Mouse (Mus musculus) subcutaneous adipose tissue, adult 2 months (tissue): ENCODE data around the gene Clstn1. TPM values are rescaled to one million over a fixed set of nuclear protein-coding genes. Genes with fewer than 3 reads are reported as not detected.

Source experiments
- polyA plus RNA-seq: library from polyadenylated mRNA; depleted of rRNA; stranded (reverse); fragments of >200 nt; gene quantifications from 2 replicates; pipeline ENCODE4 v1.2.3, GENCODE M21; 2012; ENCODE audit warnings: low replicate concordance; rRNA removed

Gene Clstn1
- 33.9 and 67.3 TPM in 2 replicates for polyA plus RNA-seq

GRCm38 (mm10) chr4:149586044-149586782, at the start of gene Clstn1:
Gene Clstn1, plus strand, starts transcription at chr4:149586468.

Other genes with a start within 250 kb of the Clstn1 start
- gene Ube4b, start 159.7 kb upstream of the Clstn1 start, polyA plus RNA-seq = 53.7 and 69.5 TPM in 2 replicates
- gene Rbp7, start 131.5 kb upstream of the Clstn1 start, polyA plus RNA-seq = 24.5 and 39.1 TPM in 2 replicates
- gene Tmem274, start 109.1 kb upstream of the Clstn1 start, polyA plus RNA-seq = not detected in 2 replicates
- gene Nmnat1, start 101.3 kb upstream of the Clstn1 start, polyA plus RNA-seq = 10.5 and 16.9 TPM in 2 replicates
- 15.4 and 19.9 TPM in 2 replicates for gene Lzic, start 101.2 kb upstream of the Clstn1 start, polyA plus RNA-seq
- gene Ctnnbip1, start 68.2 kb upstream of the Clstn1 start, polyA plus RNA-seq = 23.2 and 39.3 TPM in 2 replicates
- 8.1 and 16.2 TPM in 2 replicates for gene Pik3cd, start 116.1 kb downstream of the Clstn1 start, polyA plus RNA-seq
- 34.0 and 63.4 TPM in 2 replicates for gene Tmem201, start 151.6 kb downstream of the Clstn1 start, polyA plus RNA-seq
- gene Slc25a33, start 187.8 kb downstream of the Clstn1 start, polyA plus RNA-seq = 12.1 and 16.5 TPM in 2 replicates